Mouse (Mus musculus): ENCODE measurements around the gene Pcdh7.

The Pcdh7 gene

GRCm38 (mm10) chr5:58172218-58172617 lies 454.5 kb downstream of the Pcdh7 start:
- DNase-seq = no peak

- DNase-seq = peak; percentile 8 to 28
These were observed 456.6 kb downstream of the Pcdh7 start for GRCm38 (mm10) chr5:58174335-58174734.

- no peak for DNase-seq
These were observed 457.8 kb downstream of the Pcdh7 start for GRCm38 (mm10) chr5:58175532-58175931.
